ENCODE assay signal across 9 mouse cellular contexts in genomic region chr6:89042478-89043239, GRCm38 (mm10).
DNase-seq lines count a peak whose midpoint lies in the region; ATAC-seq and TF ChIP-seq lines count a peak whose summit lies in the region.
"Had no signal": no experiment of that assay in that cellular context is flagged by ENCODE, and none has a peak within 500 bp of the region (broad histone marks: within the 10 kb centered on the region; RNA-seq: fewer than 3 reads in every experiment).

No protein-coding gene starts in this region.

- no peaks in the 10 kb centered on the region for H3K4me1 ChIP-seq in kidney, embryonic 16.5 days (ENCODE audit: insufficient read depth, low read length)
- H3K4me1 ChIP-seq in liver, postnatal 0 days (ENCODE audit: insufficient read depth), result no peaks in the 10 kb centered on the region

- TF ChIP-seq EP300 in liver, postnatal 0 days (IDR thresholded peaks at IDR 0.05; ENCODE audit: low read depth), result no peak

- no peak overlapping the region for H3K4me3 ChIP-seq in kidney, embryonic 16.5 days (ENCODE audit: low read length)
- no peak overlapping the region for H3K4me3 ChIP-seq in liver, postnatal 0 days (ENCODE audit: low read depth, low read length)
- H3K4me3 ChIP-seq: gastrocnemius, adult 2 months had no signal

- no peaks in the 10 kb centered on the region for H3K36me3 ChIP-seq in kidney, embryonic 16.5 days (ENCODE audit: insufficient read depth, low read length)
- no peaks in the 10 kb centered on the region for H3K36me3 ChIP-seq in liver, postnatal 0 days (replicated peaks; ENCODE audit: insufficient read depth, low read length)

- no peak for DNase-seq in kidney, postnatal 36 days
- DNase-seq in ZHBTc4 (ENCODE audit: low read depth, low spot score), result peak; percentile 44
- DNase-seq in left cerebral cortex, adult 9 months (ENCODE audit: low spot score in 2 of 2), result peak; percentile 47 to 71
- DNase-seq in spleen, postnatal 36 days (ENCODE audit: low spot score in 2 of 2), result peak; percentile 66 to 68
- DNase-seq in gastrocnemius, postnatal 4 days (ENCODE audit: low spot score in 2 of 2), result no peak
- no peak for DNase-seq in adrenal gland, postnatal 25 days
- no peak for DNase-seq in liver, postnatal 0 days
- DNase-seq: gastrocnemius, adult 2 months had no signal

- H3K27ac ChIP-seq in kidney, embryonic 16.5 days (ENCODE audit: low read length), result no peak overlapping the region
- no peak overlapping the region for H3K27ac ChIP-seq in liver, postnatal 0 days (ENCODE audit: low read depth)
- H3K27ac ChIP-seq: gastrocnemius, adult 2 months had no signal

- no peaks in the 10 kb centered on the region for H3K27me3 ChIP-seq in kidney, embryonic 16.5 days (ENCODE audit: insufficient read depth, low read length)
- 0 out of 2 replicates have a peak, but pooled peaks cover 5% of the 10 kb centered on the region for H3K27me3 ChIP-seq in liver, postnatal 0 days (ENCODE audit: insufficient read depth, low read length)

- H3K9me3 ChIP-seq in kidney, embryonic 16.5 days (ENCODE audit: low read length), result 0 out of 2 replicates have a peak, but pooled peaks cover 4% of the 10 kb centered on the region
- H3K9me3 ChIP-seq in liver, postnatal 0 days (ENCODE audit: low read length), result no peaks in the 10 kb centered on the region

- no peak for TF ChIP-seq CTCF in liver, postnatal 0 days (IDR thresholded peaks at IDR 0.05; ENCODE audit: low read depth)

- H3K4me2 ChIP-seq in kidney, embryonic 16.5 days (replicated peaks; ENCODE audit: low read depth, low read length), result no peak overlapping the region
- no peak overlapping the region for H3K4me2 ChIP-seq in liver, postnatal 0 days (ENCODE audit: low read depth, low read length)

- ATAC-seq in kidney, embryonic 16.5 days (ENCODE audit: low FRiP score, low TSS enrichment), result peak; percentile 40
- ATAC-seq in liver, postnatal 0 days, result no peak

- whole genome bisulfite sequencing in kidney, embryonic 16.5 days, result 20% methylated on average over 24 of the region's 24 CpGs
- WGBS in liver, postnatal 0 days (ENCODE audit: insufficient replicate concordance), result 26% methylated on average over 24 of the region's 24 CpGs

- H3K9ac ChIP-seq in kidney, embryonic 16.5 days (replicated peaks; ENCODE audit: low read length), result no peak overlapping the region
- no peak overlapping the region for H3K9ac ChIP-seq in liver, postnatal 0 days (replicated peaks)

Comparison
In these comparisons a context has a peak if more than half of its experiments do, and no peak if none do; other contexts are left out.
1. DNase-seq: peak in ZHBTc4 (single experiment), left cerebral cortex, adult 9 months (2 of 2) and spleen, postnatal 36 days (2 of 2); none in kidney, postnatal 36 days (0 of 2), gastrocnemius, postnatal 4 days (0 of 2), adrenal gland, postnatal 25 days (single experiment) and liver, postnatal 0 days (single experiment).